Mouse (Mus musculus): ENCODE data around the gene Alkbh8.
"Not testable (repeated sequence)": the region's sequence is repeated elsewhere in the genome, so short reads cannot be mapped to it uniquely, and the experiment has no call there.

Gene Alkbh8

GRCm38 (mm10) chr9:3334962-3335767, at the start of gene Alkbh8:
Gene Alkbh8 (plus strand): TSS chr9:3335140.
- peak; percentile 99 for ATAC-seq (ENCODE audit: low TSS enrichment)

GRCm38 (mm10) chr9:3309292-3309836, 25.6 kb upstream of the Alkbh8 start:
- ATAC-seq (ENCODE audit: low TSS enrichment): no peak

- no peak for ATAC-seq (ENCODE audit: low TSS enrichment)
Measured at GRCm38 (mm10) chr9:3310016-3310415, 24.9 kb upstream of the Alkbh8 start.

- ATAC-seq (ENCODE audit: low TSS enrichment): not testable (repeated sequence)
Measured at GRCm38 (mm10) chr9:3327342-3328053, 7.4 kb upstream of the Alkbh8 start.

DNA sequence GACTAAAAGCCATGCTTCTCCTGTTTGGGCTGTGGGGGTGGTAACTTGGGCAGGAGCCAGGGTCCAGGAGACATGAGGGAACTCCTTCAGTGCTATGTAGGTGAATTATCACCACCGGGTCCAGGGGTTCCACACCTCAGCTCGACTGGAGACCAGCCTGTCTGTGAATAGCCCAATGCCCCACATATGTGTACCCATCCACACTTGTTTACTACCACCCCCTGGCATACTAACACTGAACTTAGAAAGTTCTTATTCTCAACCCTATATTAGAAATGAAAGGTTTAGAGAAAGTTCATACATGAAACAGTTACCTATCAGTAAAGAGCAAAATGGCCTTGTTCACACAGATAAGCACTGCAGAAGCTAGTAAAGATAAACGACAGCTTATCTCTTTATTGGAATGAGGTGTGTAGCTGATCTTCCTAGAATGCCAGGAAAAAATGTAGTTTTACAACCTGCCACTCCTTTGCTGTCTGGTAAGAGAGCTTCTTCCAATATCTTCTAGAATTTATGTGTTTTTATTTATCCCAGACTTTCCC, 6.8 kb upstream of the Alkbh8 start:
- ATAC-seq (ENCODE audit: low TSS enrichment): no peak

DNA sequence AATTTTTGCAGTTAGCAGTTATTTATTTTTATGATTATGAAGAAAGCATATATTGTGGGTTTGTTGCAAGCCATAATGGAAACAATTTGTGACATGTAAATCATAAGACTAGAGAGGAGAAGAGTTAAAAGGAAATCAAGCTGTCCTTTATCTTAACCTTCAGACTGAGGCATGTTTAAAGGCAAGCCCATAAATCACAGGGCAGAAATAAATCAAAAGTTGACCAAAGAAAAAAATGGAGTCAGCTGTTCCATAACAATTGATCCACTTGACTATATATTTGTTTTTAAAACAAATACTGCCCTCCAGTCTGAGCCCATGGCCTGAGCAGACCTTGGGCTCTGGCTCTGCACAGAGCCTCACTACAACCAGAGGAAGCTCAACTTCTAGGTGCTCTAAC, 4.6 kb upstream of the Alkbh8 start:
- ATAC-seq (ENCODE audit: low TSS enrichment): no peak

DNA sequence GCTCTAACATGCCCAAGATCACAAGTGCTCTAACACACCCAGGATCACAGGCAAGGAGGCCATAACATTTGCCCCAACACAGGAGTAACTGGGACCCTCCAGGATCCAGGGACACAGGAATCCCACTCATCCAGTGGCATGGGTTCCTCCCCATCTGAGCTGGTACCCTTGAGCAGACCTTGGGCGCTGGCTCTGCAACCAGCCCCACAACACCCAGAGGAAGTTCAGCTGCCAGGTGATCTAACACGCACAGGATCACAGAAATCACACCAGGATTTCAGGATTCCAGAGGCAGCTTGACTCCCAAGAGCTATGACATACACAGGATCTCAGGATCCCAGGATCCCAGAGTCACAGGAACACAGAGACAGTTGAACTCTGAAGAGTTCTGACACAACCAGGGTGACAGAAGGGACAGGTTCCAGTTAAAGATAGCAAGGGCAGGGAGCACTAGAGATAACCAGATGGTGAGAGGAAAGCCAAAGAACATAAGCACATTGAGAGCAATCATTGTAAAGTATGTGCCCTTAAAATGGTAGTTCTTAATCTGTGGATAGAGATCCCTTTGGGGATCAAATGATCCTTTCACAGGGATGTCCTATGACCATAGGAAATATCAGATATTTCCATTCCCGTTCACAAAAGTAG, 4.1 kb upstream of the Alkbh8 start:
- ATAC-seq (ENCODE audit: low TSS enrichment): no peak

DNA sequence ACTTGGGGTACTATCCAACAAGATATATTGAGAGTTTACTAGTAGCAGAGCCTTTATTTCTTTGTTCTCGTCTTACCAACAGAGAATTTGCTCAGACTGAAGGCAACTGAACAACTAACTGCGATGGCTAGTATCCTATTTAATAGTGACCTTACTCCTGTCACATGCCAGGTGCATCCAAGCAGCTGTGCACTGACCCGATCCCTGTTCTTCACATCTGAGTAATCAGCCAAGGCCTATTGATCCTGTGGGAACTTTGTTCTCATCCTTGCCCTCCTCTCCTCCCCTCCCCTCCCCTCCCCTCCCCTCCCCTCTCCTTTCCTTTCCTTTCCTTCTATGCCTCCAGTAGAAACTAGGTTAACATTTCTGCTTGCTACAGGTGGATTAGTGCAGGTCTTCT, 1.7 kb downstream of the Alkbh8 start:
- no peak for ATAC-seq (ENCODE audit: low TSS enrichment)

GRCm38 (mm10) chr9:3345136-3345535, 10.2 kb downstream of the Alkbh8 start:
- no peak for ATAC-seq (ENCODE audit: low TSS enrichment)

DNA sequence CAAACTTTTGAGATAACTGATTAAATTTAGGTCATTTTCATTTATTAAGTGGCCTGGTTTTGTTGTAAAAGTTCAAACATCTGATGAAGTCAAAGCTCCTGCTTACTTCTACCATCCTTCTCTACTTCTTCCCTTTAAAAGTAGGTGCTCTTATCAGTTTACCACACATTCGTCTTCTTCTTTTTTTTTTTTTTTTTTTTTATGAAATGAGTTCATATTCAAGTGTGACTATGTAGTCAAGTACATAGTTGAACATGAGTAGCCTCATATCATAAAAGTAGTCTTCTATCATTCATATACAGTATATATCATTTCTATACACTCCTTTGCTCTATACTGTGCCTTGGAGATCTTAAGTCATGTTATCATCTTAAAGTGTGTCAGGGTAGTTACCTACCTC, 11.0 kb downstream of the Alkbh8 start:
- ATAC-seq (ENCODE audit: low TSS enrichment): no peak

- ATAC-seq (ENCODE audit: low TSS enrichment): no peak
Measured at GRCm38 (mm10) chr9:3350056-3350455, 15.1 kb downstream of the Alkbh8 start.

GRCm38 (mm10) chr9:3376323-3376722, 41.4 kb downstream of the Alkbh8 start:
- ATAC-seq (ENCODE audit: low TSS enrichment): not testable (repeated sequence)

DNA sequence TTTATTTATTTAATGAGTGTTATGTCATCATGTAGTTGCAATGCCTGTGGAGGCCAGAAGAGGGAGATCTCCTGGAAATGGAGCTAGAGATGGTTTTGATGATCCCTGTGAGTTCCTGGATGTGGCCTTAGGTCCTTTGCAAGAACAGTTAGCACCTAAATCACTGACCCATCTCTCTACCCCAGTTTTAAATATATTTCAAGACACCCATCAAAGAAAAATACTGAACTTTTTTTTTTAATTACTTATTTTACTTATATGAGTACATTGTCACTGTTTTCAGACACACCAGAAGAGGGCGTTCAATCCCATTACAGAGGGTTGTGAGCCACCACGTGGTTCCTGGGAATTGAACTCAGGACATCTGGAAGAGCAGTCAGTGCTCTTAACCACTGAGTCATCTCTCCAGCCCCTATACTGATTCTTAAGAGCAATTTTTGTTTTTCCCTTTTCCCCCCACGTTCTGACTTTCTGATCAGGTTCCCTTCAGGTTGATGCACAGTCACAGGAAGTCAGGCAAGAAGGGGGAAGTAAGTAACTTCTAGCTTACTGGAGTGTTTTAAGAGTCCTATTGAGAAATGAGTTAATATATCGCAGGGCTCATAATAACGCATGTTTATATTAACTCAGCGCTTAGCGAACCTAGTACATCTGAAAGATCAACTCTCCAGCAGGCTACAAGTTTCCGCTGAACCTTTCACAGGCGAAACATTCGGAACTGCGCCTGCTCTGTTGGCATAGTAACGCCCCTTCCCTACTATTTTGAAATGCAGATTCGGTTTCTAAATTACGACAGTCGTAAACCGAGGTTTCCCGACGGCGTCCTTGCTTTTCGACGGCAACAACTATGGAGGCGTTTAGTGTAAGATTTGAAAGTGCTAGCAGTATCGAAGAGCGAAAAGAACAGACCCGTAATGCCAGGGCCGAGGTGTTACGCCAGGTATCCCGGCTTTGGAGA, 68.6 kb downstream of the Alkbh8 start, which contains the start of gene Cwf19l2:
Gene Cwf19l2 (plus strand): TSS at position 342 of the 958 bp plus-strand sequence.
- peak; percentile 98 for ATAC-seq (ENCODE audit: low TSS enrichment)

DNA sequence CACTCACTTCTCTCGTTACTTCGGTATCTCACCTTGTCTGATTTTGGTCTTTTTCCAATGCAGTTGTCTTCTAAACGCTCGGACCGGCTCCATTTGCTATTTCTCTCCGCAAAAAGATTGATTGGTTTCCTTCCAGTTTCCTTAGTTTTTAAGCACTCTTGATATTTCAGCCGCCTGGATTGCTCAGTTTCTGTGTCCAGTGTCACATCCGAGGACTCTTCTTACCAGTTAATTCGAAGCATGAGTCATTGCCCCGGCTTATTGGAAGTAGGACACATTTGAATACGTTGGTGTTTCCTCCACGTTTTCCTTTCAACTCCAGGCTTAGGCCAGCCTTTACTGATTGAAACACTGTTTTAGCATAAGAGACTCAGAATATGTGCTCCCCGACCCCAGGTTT, 69.4 kb downstream of the Alkbh8 start:
- ATAC-seq (ENCODE audit: low TSS enrichment): peak; percentile 64

- ATAC-seq (ENCODE audit: low TSS enrichment): not testable (repeated sequence)
Measured at GRCm38 (mm10) chr9:3439555-3440300, 104.8 kb downstream of the Alkbh8 start.

Measured in frontal cortex, adult (tissue).